Mouse (Mus musculus): ENCODE data around the gene 1110008L16Rik.
"Not testable (repeated sequence)": the region's sequence is repeated elsewhere in the genome, so short reads cannot be mapped to it uniquely, and the experiment has no call there.

DNA sequence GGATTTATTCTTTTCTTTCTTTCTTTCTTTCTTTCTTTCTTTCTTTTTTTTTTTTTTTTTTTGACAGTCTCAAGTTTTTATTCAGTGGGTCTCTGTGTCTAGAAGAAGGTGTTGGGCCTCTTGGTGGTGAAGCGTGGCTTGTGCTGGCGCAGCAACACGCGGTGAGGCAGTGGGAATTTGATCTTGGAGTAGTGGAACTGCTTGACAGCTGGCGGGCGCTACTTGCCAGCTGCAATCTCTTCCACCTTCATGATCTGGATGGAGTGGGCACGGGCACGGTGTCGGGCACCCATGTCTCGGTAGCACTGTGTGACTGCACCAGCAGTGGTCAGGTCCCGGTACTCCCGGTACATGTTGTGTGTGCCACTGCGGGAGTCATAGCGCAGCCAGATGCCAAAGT is 96.2 kb downstream of the 1110008L16Rik start:
- TF ChIP-seq CTCF (IDR thresholded peaks at IDR 0.05; ENCODE audit: low read depth); EP300 (optimal IDR thresholded peaks at IDR 0.05): not testable (repeated sequence)
